Mouse (Mus musculus) frontal cortex, postnatal 10 days (tissue): ENCODE measurements around the gene Pde1c.
A peak's percentile ranks its signal among the peaks of the same experiment; 100 is the strongest.

Source experiments
- DNase-seq, 2 experiments: peaks; one replicate each; pipeline ENCODE4 v3.0.0; 2022; ENCODE audit warnings: low spot score in 2 of 2, mixed read lengths in 1 of 2

Gene Pde1c

GRCm38 (mm10) chr6:56076378-56076805 lies 492.5 kb downstream of the Pde1c start:
- DNase-seq, result no peak

GRCm38 (mm10) chr6:56068516-56068915 lies 500.4 kb downstream of the Pde1c start:
- no peak for DNase-seq

- peak in 1 of 2 experiments; percentile 33 for DNase-seq
These were observed 502.1 kb downstream of the Pde1c start for GRCm38 (mm10) chr6:56066632-56067282.

GRCm38 (mm10) chr6:56063736-56064135 lies 505.2 kb downstream of the Pde1c start:
- DNase-seq, result no peak

GRCm38 (mm10) chr6:56049104-56049503 lies 519.8 kb downstream of the Pde1c start:
- DNase-seq, result peak in 1 of 2 experiments; percentile 15

- no peak for DNase-seq
These were observed 520.3 kb downstream of the Pde1c start for GRCm38 (mm10) chr6:56048580-56048979.

- no peak for DNase-seq
These were observed 524.2 kb downstream of the Pde1c start for GRCm38 (mm10) chr6:56044716-56045115.

GRCm38 (mm10) chr6:56044270-56044669 lies 524.6 kb downstream of the Pde1c start:
- DNase-seq, result no peak

- no peak for DNase-seq
These were observed 529.3 kb downstream of the Pde1c start for GRCm38 (mm10) chr6:56039476-56040055.

- DNase-seq, result no peak
These were observed 533.8 kb downstream of the Pde1c start for GRCm38 (mm10) chr6:56035054-56035453.

- DNase-seq, result no peak
These were observed 536.7 kb downstream of the Pde1c start for GRCm38 (mm10) chr6:56032231-56032630.

GRCm38 (mm10) chr6:56029986-56030385 lies 538.9 kb downstream of the Pde1c start:
- no peak for DNase-seq

- no peak for DNase-seq
These were observed 540.9 kb downstream of the Pde1c start for GRCm38 (mm10) chr6:56027966-56028365.

GRCm38 (mm10) chr6:56027318-56027717 lies 541.6 kb downstream of the Pde1c start:
- no peak for DNase-seq

- DNase-seq, result no peak
These were observed 543.4 kb downstream of the Pde1c start for GRCm38 (mm10) chr6:56025533-56025932.
